Mouse (Mus musculus): ENCODE measurements around the gene Hey2. TPM values are rescaled to one million over a fixed set of nuclear protein-coding genes. Genes with fewer than 3 reads are reported as not detected.

Gene Hey2
- polyA plus RNA-seq, 1 experiment from 2014 or later: 3.6 TPM

- no peak overlapping the region for H3K4me3 ChIP-seq
- no peaks in the 10 kb centered on the region for H3K4me1 ChIP-seq
- 97% methylated on average over 3 of the region's 3 CpGs for WGBS
- no peak overlapping the region for H3K4me2 ChIP-seq (replicated peaks)
- no peak for ATAC-seq (replicated peaks)
- H3K9me3 ChIP-seq: no peaks in the 10 kb centered on the region
- H3K27ac ChIP-seq (replicated peaks): no peak overlapping the region
- 0 out of 2 replicates have a peak, but pooled peaks cover 3% of the 10 kb centered on the region for H3K36me3 ChIP-seq
- no peak overlapping the region for H3K9ac ChIP-seq (replicated peaks)
- H3K27me3 ChIP-seq: no peaks in the 10 kb centered on the region
Measured at GRCm38 (mm10) chr10:30787684-30788339, 54.8 kb downstream of the Hey2 start.

- no peaks in the 10 kb centered on the region for H3K9me3 ChIP-seq
- no peaks in the 10 kb centered on the region for H3K4me1 ChIP-seq
- no peak for ATAC-seq (replicated peaks)
Measured at GRCm38 (mm10) chr10:30786103-30786754, 56.4 kb downstream of the Hey2 start.

More at GRCm38 (mm10) chr10:30786103-30786754, 56.4 kb downstream of the Hey2 start:
- H3K36me3 ChIP-seq: no peaks in the 10 kb centered on the region
- 90% methylated on average over 5 of the region's 5 CpGs for WGBS
- no peak overlapping the region for H3K9ac ChIP-seq (replicated peaks)
- H3K27ac ChIP-seq (replicated peaks): no peak overlapping the region
- H3K4me3 ChIP-seq: no peak overlapping the region
- no peaks in the 10 kb centered on the region for H3K27me3 ChIP-seq
- no peak overlapping the region for H3K4me2 ChIP-seq (replicated peaks)

Other genes with a start within 250 kb of the Hey2 start
- gene Trmt11, start 242.1 kb downstream of the Hey2 start, polyA plus RNA-seq (2015; fragmentation: Nextera tagmentation; extraction: Ambion mirVana): 24.1 and 24.8 TPM in 2 replicates
- gene Hint3, start 213.2 kb downstream of the Hey2 start, polyA plus RNA-seq (2015; fragmentation: Nextera tagmentation; extraction: Ambion mirVana): 22.9 and 25.6 TPM in 2 replicates
- gene Ncoa7, start 39.5 kb downstream of the Hey2 start, polyA plus RNA-seq (2015; fragmentation: Nextera tagmentation; extraction: Ambion mirVana): 13.4 and 13.7 TPM in 2 replicates

Measured in forebrain, embryonic 15.5 days (tissue).